In the genomic region with DNA sequence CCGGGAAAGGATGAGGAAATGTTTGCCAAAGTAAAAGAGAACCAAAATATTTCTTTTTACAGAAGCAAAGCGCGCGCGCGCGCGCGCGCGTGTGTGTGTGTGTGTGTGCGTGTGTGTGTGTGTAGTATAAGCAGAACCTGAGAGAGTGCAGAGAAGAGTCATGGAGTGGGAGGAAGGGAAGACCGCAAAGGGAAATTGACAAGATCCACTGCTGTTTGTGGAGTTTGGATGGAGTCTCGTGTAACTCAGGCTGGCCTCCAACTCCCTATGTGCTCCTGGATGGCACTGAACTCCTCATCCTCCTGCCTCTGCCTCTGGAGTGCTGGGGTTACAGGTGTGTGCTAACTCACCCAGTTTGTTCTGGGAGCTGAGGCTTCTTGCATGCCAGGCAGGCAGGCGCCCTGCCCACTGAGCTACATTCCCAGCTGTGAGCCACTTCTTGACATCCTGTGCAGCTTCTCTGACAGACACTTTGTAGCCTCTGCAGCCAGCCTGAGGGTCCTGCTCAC, we compare ENCODE assay signal across 13 mouse cellular contexts.
DNase-seq lines count a peak whose midpoint lies in the region; ATAC-seq and TF ChIP-seq lines count a peak whose summit lies in the region.
"Had no signal": no experiment of that assay in that cellular context is flagged by ENCODE, and none has a peak within 500 bp of the region (broad histone marks: within the 10 kb centered on the region; RNA-seq: fewer than 3 reads in every experiment).

No protein-coding gene starts in this region.

- ATAC-seq in hindbrain, embryonic 11.5 days (ENCODE audit: low FRiP score) = no peak
- ATAC-seq in limb, embryonic 12.5 days (ENCODE audit: insufficient number of reproducible peaks, insufficient read depth, low FRiP score, low TSS enrichment, low read depth) = no peak

- no peak overlapping the region for H3K9ac ChIP-seq in hindbrain, embryonic 11.5 days (ENCODE audit: low read depth, low read length)
- H3K9ac ChIP-seq in limb, embryonic 12.5 days (replicated peaks) = no peak overlapping the region
- H3K9ac ChIP-seq: embryonic facial prominence, embryonic 13.5 days had no signal

- H3K4me2 ChIP-seq in hindbrain, embryonic 11.5 days (replicated peaks; ENCODE audit: low read depth, low read length) = no peak overlapping the region
- H3K4me2 ChIP-seq in limb, embryonic 12.5 days = no peak overlapping the region
- H3K4me2 ChIP-seq: embryonic facial prominence, embryonic 13.5 days had no signal

- H3K27ac ChIP-seq in hindbrain, embryonic 10.5 days = 0 out of 2 replicates have a peak overlapping the region, but pooled peaks have one; percentile 30
- H3K27ac ChIP-seq in hindbrain, embryonic 11.5 days (ENCODE audit: low read depth, low read length) = no peak overlapping the region
- H3K27ac ChIP-seq in limb, embryonic 12.5 days = peak overlapping the region; percentile 7; the same call in 1 of the 2 replicates
- H3K27ac ChIP-seq: embryonic facial prominence, embryonic 13.5 days; layer of hippocampus, adult 2 months; macrophage had no signal

- H3K4me3 ChIP-seq in hindbrain, embryonic 10.5 days = no peak overlapping the region
- no peak overlapping the region for H3K4me3 ChIP-seq in hindbrain, embryonic 11.5 days (ENCODE audit: low read depth, low read length)
- peak overlapping the region; percentile 35; the same call in 1 of the 2 replicates for H3K4me3 ChIP-seq in E14TG2a.4 (replicated peaks; ENCODE audit: low read length)
- H3K4me3 ChIP-seq in limb, embryonic 12.5 days (replicated peaks) = no peak overlapping the region
- H3K4me3 ChIP-seq: embryonic facial prominence, embryonic 13.5 days; layer of hippocampus, adult 2 months had no signal

- TF ChIP-seq CTCF in E14TG2a.4 (conservative IDR thresholded peaks at IDR 0.05; ENCODE audit: low read length) = no peak

- intact Hi-C loops in left cerebral cortex, postnatal 36 days (cut with DNase I) = no loop called here

- 93% methylated on average over 15 of the region's 15 CpGs for WGBS in hindbrain, embryonic 10.5 days
- WGBS in hindbrain, embryonic 11.5 days = 91% methylated on average over 15 of the region's 15 CpGs
- WGBS in limb, embryonic 12.5 days = 90% methylated on average over 15 of the region's 15 CpGs

- no peaks in the 10 kb centered on the region for H3K36me3 ChIP-seq in hindbrain, embryonic 10.5 days
- no peaks in the 10 kb centered on the region for H3K36me3 ChIP-seq in hindbrain, embryonic 11.5 days (ENCODE audit: control insufficient read depth, insufficient read depth, low read length)
- H3K36me3 ChIP-seq in E14TG2a.4 (ENCODE audit: insufficient read depth, low read length) = no peaks in the 10 kb centered on the region
- H3K36me3 ChIP-seq in limb, embryonic 12.5 days = no peaks in the 10 kb centered on the region
- H3K36me3 ChIP-seq: embryonic facial prominence, embryonic 13.5 days had no signal

- peaks cover 39% of the 10 kb centered on the region for H3K4me1 ChIP-seq in hindbrain, embryonic 10.5 days (replicated peaks)
- H3K4me1 ChIP-seq in hindbrain, embryonic 11.5 days (replicated peaks; ENCODE audit: control insufficient read depth, insufficient read depth, low read length) = no peaks in the 10 kb centered on the region
- peaks cover 66% of the 10 kb centered on the region for H3K4me1 ChIP-seq in E14TG2a.4 (replicated peaks; ENCODE audit: low read depth, low read length)
- peaks cover 19% of the 10 kb centered on the region for H3K4me1 ChIP-seq in limb, embryonic 12.5 days (replicated peaks)

- DNase-seq in hindbrain, embryonic 10.5 days (ENCODE audit: low spot score) = no peak
- no peak for DNase-seq in hindbrain, embryonic 11.5 days (ENCODE audit: low spot score)
- DNase-seq in brain, adult 2 months (ENCODE audit: low read depth, low spot score) = peak; percentile 34
- DNase-seq in left cerebral cortex, postnatal 36 days (ENCODE audit: low spot score in 2 of 2) = no peak
- DNase-seq in B cell, adult 2 months = no peak
- DNase-seq: cerebellum, adult 9-10 months; kidney, adult 11 months; thymus, postnatal 14 days had no signal

- H3K9me3 ChIP-seq in hindbrain, embryonic 10.5 days = no peaks in the 10 kb centered on the region
- H3K9me3 ChIP-seq in hindbrain, embryonic 11.5 days (ENCODE audit: control insufficient read depth, low read length) = no peaks in the 10 kb centered on the region
- peaks cover 11% of the 10 kb centered on the region for H3K9me3 ChIP-seq in E14TG2a.4 (ENCODE audit: low read length)
- H3K9me3 ChIP-seq in limb, embryonic 12.5 days = no peaks in the 10 kb centered on the region; the same call in 1 of the 2 replicates
- H3K9me3 ChIP-seq: embryonic facial prominence, embryonic 13.5 days had no signal

- H3K27me3 ChIP-seq in hindbrain, embryonic 10.5 days (ENCODE audit: insufficient read depth, poor library complexity, severe bottlenecking) = peaks cover 55% of the 10 kb centered on the region
- H3K27me3 ChIP-seq in hindbrain, embryonic 11.5 days (ENCODE audit: control insufficient read depth, insufficient read depth, low read length) = peaks cover 6% of the 10 kb centered on the region
- peaks cover 8% of the 10 kb centered on the region; the same call in 1 of the 2 replicates for H3K27me3 ChIP-seq in E14TG2a.4 (ENCODE audit: insufficient read depth, low read length)
- H3K27me3 ChIP-seq in limb, embryonic 12.5 days = no peaks in the 10 kb centered on the region
- H3K27me3 ChIP-seq: embryonic facial prominence, embryonic 13.5 days had no signal
